Mouse (Mus musculus): ENCODE data around the gene Trabd. TPM values are rescaled to one million over a fixed set of nuclear protein-coding genes. Genes with fewer than 3 reads are reported as not detected.

Gene Trabd
- polyA plus RNA-seq, 1 experiment from 2014 or later = 55.9 TPM

DNA sequence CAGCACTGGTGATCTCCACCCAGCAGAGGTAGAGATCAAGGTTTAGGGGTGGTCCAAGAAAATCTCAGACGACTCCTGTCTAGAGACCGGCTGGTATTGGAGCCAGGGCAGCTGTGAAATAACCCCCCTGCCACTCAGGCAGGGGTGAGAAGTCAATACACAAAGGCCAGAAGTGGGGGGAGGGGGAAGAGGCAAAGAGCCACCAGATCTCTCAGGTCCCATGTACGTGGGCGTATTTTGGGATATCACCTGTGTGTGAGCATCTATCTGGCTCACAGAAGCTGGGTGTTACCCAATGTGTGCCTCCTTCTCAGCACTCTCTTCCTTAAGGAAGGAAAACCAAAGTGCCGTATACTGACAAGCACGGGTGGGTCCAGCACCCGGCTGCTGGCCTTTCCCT, 11.9 kb upstream of the Trabd start:
- H3K9me3 ChIP-seq (ENCODE audit: control insufficient read depth, low read length) = no peaks in the 10 kb centered on the region
- no peak overlapping the region for H3K9ac ChIP-seq (ENCODE audit: low read length)
- 65% methylated on average over 7 of the region's 7 CpGs for WGBS
- no peak overlapping the region for H3K4me2 ChIP-seq (replicated peaks; ENCODE audit: low read depth)
- peaks cover 2% of the 10 kb centered on the region; the same call in 1 of the 2 replicates for H3K27me3 ChIP-seq (ENCODE audit: control insufficient read depth, insufficient read depth, low read length)
- no peak for TF ChIP-seq CTCF (IDR thresholded peaks at IDR 0.05; ENCODE audit: low read depth)
- H3K4me3 ChIP-seq (ENCODE audit: low read depth, low read length) = no peak overlapping the region
- no peak overlapping the region for H3K27ac ChIP-seq (replicated peaks)
- H3K36me3 ChIP-seq (ENCODE audit: control insufficient read depth, insufficient read depth, low read length) = no peaks in the 10 kb centered on the region
- H3K4me1 ChIP-seq (replicated peaks; ENCODE audit: control insufficient read depth, insufficient read depth) = no peaks in the 10 kb centered on the region
- ATAC-seq (ENCODE audit: low FRiP score, low TSS enrichment) (no peak), DNase-seq (ENCODE audit: low spot score) (no peak)

DNA sequence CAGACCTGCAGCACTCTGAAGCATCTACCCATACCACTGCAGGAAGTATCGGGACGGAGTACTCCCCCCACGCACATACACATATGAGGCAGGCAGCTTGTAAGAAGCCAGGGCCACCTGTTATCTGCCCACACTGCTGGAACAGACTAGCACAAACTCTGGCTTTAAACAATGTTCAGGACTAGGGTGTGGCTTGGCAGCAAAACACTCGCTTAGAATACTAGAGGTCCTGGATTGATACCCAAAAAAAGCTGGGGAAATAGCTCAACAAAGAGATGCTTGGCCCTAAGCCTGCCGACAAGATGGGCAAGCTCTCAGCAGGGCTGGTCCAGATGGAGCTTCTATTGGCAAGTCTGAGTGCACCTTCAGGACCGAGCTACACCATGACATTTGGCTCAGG, 11.4 kb upstream of the Trabd start:
- DNase-seq (ENCODE audit: low spot score) (no peak), ATAC-seq (ENCODE audit: low FRiP score, low TSS enrichment) (no peak)
- H3K9me3 ChIP-seq (ENCODE audit: control insufficient read depth, low read length) = no peaks in the 10 kb centered on the region
- no peak for TF ChIP-seq EP300 (optimal IDR thresholded peaks at IDR 0.05)
- no peak for TF ChIP-seq CTCF (IDR thresholded peaks at IDR 0.05; ENCODE audit: low read depth)
- no peak overlapping the region for H3K9ac ChIP-seq (ENCODE audit: low read length)
- 66% methylated on average over 6 of the region's 6 CpGs for WGBS
- H3K4me2 ChIP-seq (replicated peaks; ENCODE audit: low read depth) = no peak overlapping the region
- no peak overlapping the region for H3K27ac ChIP-seq (replicated peaks)
- H3K4me1 ChIP-seq (replicated peaks; ENCODE audit: control insufficient read depth, insufficient read depth) = no peaks in the 10 kb centered on the region
- H3K4me3 ChIP-seq (ENCODE audit: low read depth, low read length) = no peak overlapping the region
- H3K36me3 ChIP-seq (ENCODE audit: control insufficient read depth, insufficient read depth, low read length) = no peaks in the 10 kb centered on the region
- H3K27me3 ChIP-seq (ENCODE audit: control insufficient read depth, insufficient read depth, low read length) = peaks cover 2% of the 10 kb centered on the region; the same call in 1 of the 2 replicates

DNA sequence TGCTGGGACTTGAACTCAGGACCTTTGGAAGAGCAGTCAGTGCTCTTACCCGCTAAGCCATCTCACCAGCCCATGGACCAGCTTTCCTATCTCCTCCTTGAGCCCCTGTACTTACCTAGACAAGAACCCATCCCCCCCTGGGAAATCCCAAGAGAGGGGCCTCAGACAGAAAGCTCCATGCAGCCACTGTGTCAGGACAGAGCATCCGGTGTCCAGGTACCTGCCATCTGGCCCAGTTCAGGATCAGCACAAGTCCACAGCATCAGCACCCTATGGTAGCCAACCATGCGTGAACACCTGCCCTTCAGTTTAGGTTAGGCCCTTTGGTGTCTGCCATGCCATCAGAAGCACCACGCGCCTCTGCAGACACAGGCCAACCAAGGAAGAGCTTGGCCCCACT, 10.0 kb upstream of the Trabd start:
- Histone ChIP-seq H3K4me3 (ENCODE audit: low read depth, low read length) (no peak overlapping the region), H3K27ac (replicated peaks) (no peak overlapping the region), H3K4me1 (replicated peaks; ENCODE audit: control insufficient read depth, insufficient read depth) (no peaks in the 10 kb centered on the region), H3K4me2 (replicated peaks; ENCODE audit: low read depth) (no peak overlapping the region), H3K9me3 (ENCODE audit: control insufficient read depth, low read length) (no peaks in the 10 kb centered on the region), H3K27me3 (ENCODE audit: control insufficient read depth, insufficient read depth, low read length) (peaks cover 2% of the 10 kb centered on the region; the same call in 1 of the 2 replicates), H3K9ac (ENCODE audit: low read length) (no peak overlapping the region), H3K36me3 (ENCODE audit: control insufficient read depth, insufficient read depth, low read length) (no peaks in the 10 kb centered on the region)
- ATAC-seq (ENCODE audit: low FRiP score, low TSS enrichment) (no peak), DNase-seq (ENCODE audit: low spot score) (no peak)
- TF ChIP-seq CTCF (IDR thresholded peaks at IDR 0.05; ENCODE audit: low read depth) = no peak
- no peak for TF ChIP-seq EP300 (optimal IDR thresholded peaks at IDR 0.05)
- WGBS = 92% methylated on average over 5 of the region's 5 CpGs

DNA sequence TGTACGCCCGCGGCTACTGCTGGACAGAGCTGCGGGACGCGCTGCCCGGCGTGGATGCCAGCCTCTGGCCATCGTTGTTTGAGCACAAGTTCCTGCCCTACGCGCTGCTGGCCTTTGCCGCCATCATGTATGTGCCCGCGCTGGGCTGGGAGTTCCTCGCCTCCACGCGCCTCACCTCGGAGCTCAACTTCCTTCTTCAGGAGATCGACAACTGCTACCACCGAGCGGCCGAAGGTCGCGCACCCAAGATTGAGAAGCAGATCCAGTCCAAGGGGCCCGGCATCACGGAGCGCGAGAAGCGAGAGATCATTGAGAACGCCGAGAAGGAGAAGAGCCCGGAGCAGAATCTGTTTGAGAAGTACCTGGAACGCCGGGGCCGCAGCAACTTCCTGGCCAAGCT, 7.3 kb upstream of the Trabd start:
- ATAC-seq (ENCODE audit: low FRiP score, low TSS enrichment) = no peak
- H3K4me2 ChIP-seq (replicated peaks; ENCODE audit: low read depth) = peak overlapping the region; percentile 42
- no peaks in the 10 kb centered on the region for H3K36me3 ChIP-seq (ENCODE audit: control insufficient read depth, insufficient read depth, low read length)
- H3K27me3 ChIP-seq (ENCODE audit: control insufficient read depth, insufficient read depth, low read length) = peaks cover 2% of the 10 kb centered on the region; the same call in 1 of the 2 replicates
- DNase-seq (ENCODE audit: low spot score) = no peak
- H3K27ac ChIP-seq (replicated peaks) = no peak overlapping the region
- H3K9me3 ChIP-seq (ENCODE audit: control insufficient read depth, low read length) = no peaks in the 10 kb centered on the region
- H3K4me3 ChIP-seq (ENCODE audit: low read depth, low read length) = 0 out of 2 replicates have a peak overlapping the region, but pooled peaks have one; percentile 13
- 22% methylated on average over 35 of the region's 35 CpGs for WGBS
- no peak for TF ChIP-seq EP300 (optimal IDR thresholded peaks at IDR 0.05)
- TF ChIP-seq CTCF (IDR thresholded peaks at IDR 0.05; ENCODE audit: low read depth) = no peak
- no peaks in the 10 kb centered on the region for H3K4me1 ChIP-seq (replicated peaks; ENCODE audit: control insufficient read depth, insufficient read depth)
- H3K9ac ChIP-seq (ENCODE audit: low read length) = 0 out of 2 replicates have a peak overlapping the region, but pooled peaks have one; percentile 27

DNA sequence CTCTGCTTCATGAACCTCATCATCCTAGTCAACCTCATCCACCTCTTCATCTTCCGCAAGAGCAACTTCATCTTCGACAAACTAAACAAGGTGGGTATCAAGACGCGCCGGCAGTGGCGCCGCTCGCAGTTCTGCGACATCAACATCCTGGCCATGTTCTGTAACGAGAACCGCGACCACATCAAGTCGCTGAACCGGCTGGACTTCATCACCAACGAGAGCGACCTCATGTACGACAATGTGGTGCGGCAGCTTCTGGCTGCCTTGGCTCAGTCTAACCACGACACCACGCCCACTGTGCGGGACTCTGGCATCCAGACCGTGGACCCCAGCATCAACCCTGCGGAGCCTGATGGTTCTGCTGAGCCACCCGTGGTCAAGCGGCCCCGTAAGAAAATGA, 6.7 kb upstream of the Trabd start:
- Histone ChIP-seq H3K9ac (ENCODE audit: low read length) (no peak overlapping the region), H3K27me3 (ENCODE audit: control insufficient read depth, insufficient read depth, low read length) (peaks cover 2% of the 10 kb centered on the region; the same call in 1 of the 2 replicates), H3K36me3 (ENCODE audit: control insufficient read depth, insufficient read depth, low read length) (no peaks in the 10 kb centered on the region), H3K27ac (replicated peaks) (no peak overlapping the region), H3K9me3 (ENCODE audit: control insufficient read depth, low read length) (no peaks in the 10 kb centered on the region), H3K4me3 (ENCODE audit: low read depth, low read length) (0 out of 2 replicates have a peak overlapping the region, but pooled peaks have one; percentile 13), H3K4me1 (replicated peaks; ENCODE audit: control insufficient read depth, insufficient read depth) (no peaks in the 10 kb centered on the region), H3K4me2 (replicated peaks; ENCODE audit: low read depth) (peak overlapping the region; percentile 42; the same call in 1 of the 2 replicates)
- TF ChIP-seq CTCF (IDR thresholded peaks at IDR 0.05; ENCODE audit: low read depth) = no peak
- no peak for TF ChIP-seq EP300 (optimal IDR thresholded peaks at IDR 0.05)
- WGBS = 28% methylated on average over 26 of the region's 26 CpGs
- no peak for ATAC-seq (ENCODE audit: low FRiP score, low TSS enrichment)
- no peak for DNase-seq (ENCODE audit: low spot score)

DNA sequence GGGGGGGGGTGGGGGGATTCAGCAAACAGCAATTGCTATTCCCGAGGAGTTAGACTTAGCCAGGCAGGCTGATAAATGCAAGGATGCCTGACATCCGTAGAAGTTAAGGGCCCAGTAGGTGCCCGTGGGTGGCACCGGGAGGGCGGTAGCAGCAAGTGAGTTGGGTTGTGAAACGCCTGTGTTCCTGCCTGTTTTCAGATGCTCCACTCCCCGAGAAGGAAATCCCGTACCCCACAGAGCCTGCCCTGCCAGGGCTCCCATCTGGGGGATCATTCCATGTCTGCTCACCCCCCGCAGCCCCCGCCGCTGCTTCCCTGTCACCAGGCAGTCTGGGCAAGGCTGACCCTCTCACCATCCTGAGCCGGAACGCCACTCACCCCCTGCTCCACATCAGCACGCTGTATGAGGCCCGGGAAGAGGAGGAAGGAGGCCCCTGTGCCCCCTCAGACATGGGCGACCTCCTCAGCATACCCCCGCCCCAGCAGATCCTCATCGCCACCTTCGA, 5.5 kb upstream of the Trabd start:
- H3K27me3 ChIP-seq (ENCODE audit: control insufficient read depth, insufficient read depth, low read length) = peaks cover 2% of the 10 kb centered on the region; the same call in 1 of the 2 replicates
- H3K9ac ChIP-seq (ENCODE audit: low read length) = no peak overlapping the region
- no peak overlapping the region for H3K4me3 ChIP-seq (ENCODE audit: low read depth, low read length)
- no peak for ATAC-seq (ENCODE audit: low FRiP score, low TSS enrichment)
- WGBS = 80% methylated on average over 17 of the region's 19 CpGs
- H3K27ac ChIP-seq (replicated peaks) = no peak overlapping the region
- TF ChIP-seq EP300 (optimal IDR thresholded peaks at IDR 0.05) (no peak), CTCF (IDR thresholded peaks at IDR 0.05; ENCODE audit: low read depth) (no peak)
- H3K9me3 ChIP-seq (ENCODE audit: control insufficient read depth, low read length) = no peaks in the 10 kb centered on the region
- no peak for DNase-seq (ENCODE audit: low spot score)
- H3K4me1 ChIP-seq (replicated peaks; ENCODE audit: control insufficient read depth, insufficient read depth) = no peaks in the 10 kb centered on the region
- H3K4me2 ChIP-seq (replicated peaks; ENCODE audit: low read depth) = no peak overlapping the region
- no peaks in the 10 kb centered on the region for H3K36me3 ChIP-seq (ENCODE audit: control insufficient read depth, insufficient read depth, low read length)
